Mouse (Mus musculus): ENCODE data around the gene Bcar3. TPM values are rescaled to one million over a fixed set of nuclear protein-coding genes. Genes with fewer than 3 reads are reported as not detected.

The Bcar3 gene
- polyA plus RNA-seq, 1 experiment from 2014 or later, result 4.8 TPM

- WGBS, result 46% methylated on average over 9 of the region's 9 CpGs
- Histone ChIP-seq H3K9ac (no peak overlapping the region), H3K4me2 (no peak overlapping the region), H3K4me3 (no peak overlapping the region), H3K36me3 (0 out of 2 replicates have a peak, but pooled peaks cover 2% of the 10 kb centered on the region), H3K27ac (replicated peaks) (no peak overlapping the region), H3K4me1 (peaks cover 46% of the 10 kb centered on the region), H3K27me3 (replicated peaks) (peaks cover 9% of the 10 kb centered on the region; the same call in 1 of the 2 replicates), H3K9me3 (no peaks in the 10 kb centered on the region)
- no peak; the same call in 1 of the 2 replicates for ATAC-seq (ENCODE audit: extremely low read depth, insufficient number of reproducible peaks, low FRiP score, low TSS enrichment)
Measured at GRCm38 (mm10) chr3:122518231-122518736, 224.3 kb downstream of the Bcar3 start.

- Histone ChIP-seq H3K9me3 (no peaks in the 10 kb centered on the region), H3K4me1 (peaks cover 46% of the 10 kb centered on the region), H3K4me3 (no peak overlapping the region), H3K27me3 (replicated peaks) (peaks cover 9% of the 10 kb centered on the region; the same call in 1 of the 2 replicates), H3K4me2 (no peak overlapping the region), H3K27ac (replicated peaks) (no peak overlapping the region), H3K9ac (no peak overlapping the region), H3K36me3 (0 out of 2 replicates have a peak, but pooled peaks cover 4% of the 10 kb centered on the region)
- ATAC-seq (ENCODE audit: extremely low read depth, insufficient number of reproducible peaks, low FRiP score, low TSS enrichment), result no peak
- 48% methylated on average over 13 of the region's 13 CpGs for WGBS
Measured at GRCm38 (mm10) chr3:122519082-122519481, 225.1 kb downstream of the Bcar3 start.

- H3K9ac ChIP-seq, result no peak overlapping the region
- H3K36me3 ChIP-seq, result 0 out of 2 replicates have a peak, but pooled peaks cover 6% of the 10 kb centered on the region
- H3K9me3 ChIP-seq, result no peaks in the 10 kb centered on the region
- peaks cover 9% of the 10 kb centered on the region; the same call in 1 of the 2 replicates for H3K27me3 ChIP-seq (replicated peaks)
- 88% methylated on average over 3 of the region's 3 CpGs for WGBS
- H3K4me1 ChIP-seq, result peaks cover 40% of the 10 kb centered on the region
- H3K4me3 ChIP-seq, result no peak overlapping the region
- ATAC-seq (ENCODE audit: extremely low read depth, insufficient number of reproducible peaks, low FRiP score, low TSS enrichment), result no peak
- no peak overlapping the region for H3K4me2 ChIP-seq
- H3K27ac ChIP-seq (replicated peaks), result no peak overlapping the region
Measured at GRCm38 (mm10) chr3:122520365-122520764, 226.4 kb downstream of the Bcar3 start.

- no peak for ATAC-seq (ENCODE audit: extremely low read depth, insufficient number of reproducible peaks, low FRiP score, low TSS enrichment)
- Histone ChIP-seq H3K9ac (no peak overlapping the region), H3K27me3 (replicated peaks) (peaks cover 9% of the 10 kb centered on the region; the same call in 1 of the 2 replicates), H3K4me1 (peaks cover 35% of the 10 kb centered on the region), H3K4me3 (no peak overlapping the region), H3K9me3 (no peaks in the 10 kb centered on the region), H3K4me2 (no peak overlapping the region), H3K27ac (replicated peaks) (no peak overlapping the region), H3K36me3 (0 out of 2 replicates have a peak, but pooled peaks cover 10% of the 10 kb centered on the region)
- WGBS, result 76% methylated on average over 4 of the region's 4 CpGs
Measured at GRCm38 (mm10) chr3:122520875-122521274, 226.9 kb downstream of the Bcar3 start.

- peaks cover 31% of the 10 kb centered on the region for H3K4me1 ChIP-seq
- no peak overlapping the region for H3K4me3 ChIP-seq
- peaks cover 9% of the 10 kb centered on the region; the same call in 1 of the 2 replicates for H3K27me3 ChIP-seq (replicated peaks)
- no peak overlapping the region for H3K27ac ChIP-seq (replicated peaks)
- no peaks in the 10 kb centered on the region for H3K9me3 ChIP-seq
- ATAC-seq (ENCODE audit: extremely low read depth, insufficient number of reproducible peaks, low FRiP score, low TSS enrichment), result no peak
- H3K9ac ChIP-seq, result no peak overlapping the region
- no peak overlapping the region for H3K4me2 ChIP-seq
- H3K36me3 ChIP-seq, result 0 out of 2 replicates have a peak, but pooled peaks cover 10% of the 10 kb centered on the region
- WGBS, result 47% methylated on average over 1 of the region's 1 CpGs
Measured at GRCm38 (mm10) chr3:122521294-122521693, 227.4 kb downstream of the Bcar3 start.

- ATAC-seq (ENCODE audit: extremely low read depth, insufficient number of reproducible peaks, low FRiP score, low TSS enrichment), result no peak
- H3K9me3 ChIP-seq, result no peaks in the 10 kb centered on the region
- 73% methylated on average over 3 of the region's 3 CpGs for WGBS
Measured at GRCm38 (mm10) chr3:122528477-122528876, 234.5 kb downstream of the Bcar3 start.

GRCm38 (mm10) chr3:122535938-122536703, 242.2 kb downstream of the Bcar3 start:
- H3K27ac ChIP-seq (replicated peaks), result no peak overlapping the region
- no peak overlapping the region for H3K9ac ChIP-seq
- no peaks in the 10 kb centered on the region for H3K27me3 ChIP-seq (replicated peaks)
- no peak overlapping the region for H3K4me3 ChIP-seq
- H3K36me3 ChIP-seq, result peaks cover 50% of the 10 kb centered on the region
- 65% methylated on average over 8 of the region's 8 CpGs for WGBS
- H3K9me3 ChIP-seq, result no peaks in the 10 kb centered on the region
- no peak for ATAC-seq (ENCODE audit: extremely low read depth, insufficient number of reproducible peaks, low FRiP score, low TSS enrichment)
- H3K4me2 ChIP-seq, result no peak overlapping the region
- H3K4me1 ChIP-seq, result peaks cover 8% of the 10 kb centered on the region; the same call in 1 of the 2 replicates

More at GRCm38 (mm10) chr3:122528477-122528876, 234.5 kb downstream of the Bcar3 start:
- H3K4me3 ChIP-seq, result no peak overlapping the region
- no peaks in the 10 kb centered on the region for H3K4me1 ChIP-seq
- peaks cover 8% of the 10 kb centered on the region; the same call in 1 of the 2 replicates for H3K36me3 ChIP-seq
- no peak overlapping the region for H3K9ac ChIP-seq
- H3K27me3 ChIP-seq (replicated peaks), result no peaks in the 10 kb centered on the region
- no peak overlapping the region for H3K27ac ChIP-seq (replicated peaks)
- no peak overlapping the region for H3K4me2 ChIP-seq

- Histone ChIP-seq H3K9ac (no peak overlapping the region), H3K36me3 (peaks cover 76% of the 10 kb centered on the region), H3K9me3 (no peaks in the 10 kb centered on the region), H3K4me3 (no peak overlapping the region), H3K27ac (replicated peaks) (no peak overlapping the region), H3K27me3 (replicated peaks) (no peaks in the 10 kb centered on the region), H3K4me2 (no peak overlapping the region), H3K4me1 (peaks cover 9% of the 10 kb centered on the region; the same call in 1 of the 2 replicates)
- no peak for ATAC-seq (ENCODE audit: extremely low read depth, insufficient number of reproducible peaks, low FRiP score, low TSS enrichment)
- 87% methylated on average over 2 of the region's 2 CpGs for WGBS
Measured at GRCm38 (mm10) chr3:122538851-122539250, 244.9 kb downstream of the Bcar3 start.

GRCm38 (mm10) chr3:122539961-122540690, 246.2 kb downstream of the Bcar3 start:
- WGBS, result 73% methylated on average over 17 of the region's 17 CpGs
- H3K4me2 ChIP-seq, result no peak overlapping the region
- ATAC-seq (ENCODE audit: extremely low read depth, insufficient number of reproducible peaks, low FRiP score, low TSS enrichment), result no peak
- H3K4me3 ChIP-seq, result no peak overlapping the region
- peaks cover 9% of the 10 kb centered on the region; the same call in 1 of the 2 replicates for H3K4me1 ChIP-seq
- H3K9me3 ChIP-seq, result no peaks in the 10 kb centered on the region
- H3K36me3 ChIP-seq, result peaks cover 88% of the 10 kb centered on the region
- no peaks in the 10 kb centered on the region for H3K27me3 ChIP-seq (replicated peaks)
- H3K27ac ChIP-seq (replicated peaks), result no peak overlapping the region
- H3K9ac ChIP-seq, result no peak overlapping the region

GRCm38 (mm10) chr3:122540918-122541317, 247.0 kb downstream of the Bcar3 start:
- H3K9ac ChIP-seq, result no peak overlapping the region
- H3K9me3 ChIP-seq, result no peaks in the 10 kb centered on the region
- 60% methylated on average over 4 of the region's 4 CpGs for WGBS
- H3K4me2 ChIP-seq, result no peak overlapping the region
- H3K4me3 ChIP-seq, result no peak overlapping the region
- no peak overlapping the region for H3K27ac ChIP-seq (replicated peaks)
- peaks cover 9% of the 10 kb centered on the region; the same call in 1 of the 2 replicates for H3K4me1 ChIP-seq
- peaks cover 92% of the 10 kb centered on the region for H3K36me3 ChIP-seq
- no peaks in the 10 kb centered on the region for H3K27me3 ChIP-seq (replicated peaks)
- ATAC-seq (ENCODE audit: extremely low read depth, insufficient number of reproducible peaks, low FRiP score, low TSS enrichment), result no peak

- Histone ChIP-seq H3K4me2 (no peak overlapping the region), H3K4me1 (peaks cover 8% of the 10 kb centered on the region; the same call in 1 of the 2 replicates), H3K9ac (no peak overlapping the region), H3K9me3 (no peaks in the 10 kb centered on the region), H3K27ac (replicated peaks) (no peak overlapping the region), H3K36me3 (peaks cover 83% of the 10 kb centered on the region), H3K4me3 (no peak overlapping the region), H3K27me3 (replicated peaks) (no peaks in the 10 kb centered on the region)
- no peak for ATAC-seq (ENCODE audit: extremely low read depth, insufficient number of reproducible peaks, low FRiP score, low TSS enrichment)
- WGBS, result 81% methylated on average over 2 of the region's 2 CpGs
Measured at GRCm38 (mm10) chr3:122545346-122545745, 251.4 kb downstream of the Bcar3 start.
